Mouse (Mus musculus): Measurements from ENCODE around the gene Akr1d1. TPM values are rescaled to one million over a fixed set of nuclear protein-coding genes. Genes with fewer than 3 reads are reported as not detected.

The Akr1d1 gene
- not detected in 2 replicates for polyA plus RNA-seq (2012; rRNA removed)

DNA sequence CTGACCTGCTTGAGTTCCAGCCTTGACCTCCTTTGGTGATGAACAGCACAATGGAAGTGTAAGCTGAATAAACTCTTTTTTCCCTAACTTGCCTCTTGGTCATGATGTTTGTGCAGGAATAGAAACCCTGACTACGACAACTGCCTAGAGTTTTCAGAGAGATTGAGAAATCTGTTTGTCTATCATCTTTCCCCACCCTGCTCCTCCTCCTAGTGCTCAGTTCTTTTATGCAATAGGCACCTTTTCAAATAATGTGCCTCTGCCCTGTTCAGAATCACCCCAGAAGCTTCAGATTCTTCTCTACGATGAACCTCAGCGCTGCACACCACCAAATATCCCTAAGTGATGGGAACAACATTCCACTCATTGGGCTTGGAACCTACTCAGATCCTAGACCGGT, at the start of gene Akr1d1:
Gene Akr1d1, plus strand, starts transcription at position 234 of the 400 bp plus-strand sequence.

Other genes with a start within 250 kb of the Akr1d1 start
- gene Dgki, start 230.0 kb upstream of the Akr1d1 start, polyA plus RNA-seq (2012; rRNA removed), result 4.8 and 5.0 TPM in 2 replicates
- gene Creb3l2, start 88.0 kb upstream of the Akr1d1 start, polyA plus RNA-seq (2012; rRNA removed), result 4.0 and 13.8 TPM in 2 replicates

Measured in central nervous system, embryonic 14 days (tissue).